Mouse (Mus musculus): ENCODE measurements at regions not wholly inside any gene's neighbourhood (a gene's known extent, or its start where the extent isn't known, plus 50 kb on each side); places are given as distances from the start of the nearest gene placed in this dataset.
A peak's percentile ranks its signal among the peaks of the same experiment; 100 is the strongest.
"Not testable (repeated sequence)": the region's sequence is repeated elsewhere in the genome, so short reads cannot be mapped to it uniquely, and the experiment has no call there.

GRCm38 (mm10) chr8:26635701-26636100 lies 341.4 kb upstream of the Zfp703 start:
- no peak for ATAC-seq (replicated peaks; ENCODE audit: low FRiP score, low TSS enrichment, poor library complexity, severe bottlenecking)

- not testable (repeated sequence) for ATAC-seq (replicated peaks; ENCODE audit: low FRiP score, low TSS enrichment, poor library complexity, severe bottlenecking)
Observed at GRCm38 (mm10) chr8:26645375-26645774, 331.8 kb upstream of the Zfp703 start.

GRCm38 (mm10) chr8:26650287-26650686 lies 326.8 kb upstream of the Zfp703 start:
- ATAC-seq (replicated peaks; ENCODE audit: low FRiP score, low TSS enrichment, poor library complexity, severe bottlenecking) = no peak

GRCm38 (mm10) chr8:26655897-26656296 lies 321.2 kb upstream of the Zfp703 start:
- ATAC-seq (replicated peaks; ENCODE audit: low FRiP score, low TSS enrichment, poor library complexity, severe bottlenecking) = no peak

GRCm38 (mm10) chr8:26656310-26657075 lies 320.6 kb upstream of the Zfp703 start:
- ATAC-seq (replicated peaks; ENCODE audit: low FRiP score, low TSS enrichment, poor library complexity, severe bottlenecking) = no peak

GRCm38 (mm10) chr8:26659381-26659780 lies 317.7 kb upstream of the Zfp703 start:
- peak; percentile 75; the same call in 1 of the 2 replicates for ATAC-seq (replicated peaks; ENCODE audit: low FRiP score, low TSS enrichment, poor library complexity, severe bottlenecking)

GRCm38 (mm10) chr8:26669541-26669940 lies 307.6 kb upstream of the Zfp703 start:
- ATAC-seq (replicated peaks; ENCODE audit: low FRiP score, low TSS enrichment, poor library complexity, severe bottlenecking) = no peak

GRCm38 (mm10) chr8:26672486-26673395 lies 304.4 kb upstream of the Zfp703 start:
- no peak for ATAC-seq (replicated peaks; ENCODE audit: low FRiP score, low TSS enrichment, poor library complexity, severe bottlenecking)

GRCm38 (mm10) chr8:26677584-26678138 lies 299.5 kb upstream of the Zfp703 start:
- no peak for ATAC-seq (replicated peaks; ENCODE audit: low FRiP score, low TSS enrichment, poor library complexity, severe bottlenecking)

- no peak for ATAC-seq (replicated peaks; ENCODE audit: low FRiP score, low TSS enrichment, poor library complexity, severe bottlenecking)
Observed at GRCm38 (mm10) chr8:26680891-26681381, 296.2 kb upstream of the Zfp703 start.

GRCm38 (mm10) chr8:26687146-26687545 lies 290.0 kb upstream of the Zfp703 start:
- no peak for ATAC-seq (replicated peaks; ENCODE audit: low FRiP score, low TSS enrichment, poor library complexity, severe bottlenecking)

GRCm38 (mm10) chr8:26688035-26688434 lies 289.1 kb upstream of the Zfp703 start:
- no peak for ATAC-seq (replicated peaks; ENCODE audit: low FRiP score, low TSS enrichment, poor library complexity, severe bottlenecking)

- ATAC-seq (replicated peaks; ENCODE audit: low FRiP score, low TSS enrichment, poor library complexity, severe bottlenecking) = no peak
Observed at GRCm38 (mm10) chr8:26688745-26689478, 288.2 kb upstream of the Zfp703 start.

GRCm38 (mm10) chr8:26689479-26690177 lies 287.5 kb upstream of the Zfp703 start:
- ATAC-seq (replicated peaks; ENCODE audit: low FRiP score, low TSS enrichment, poor library complexity, severe bottlenecking) = no peak

GRCm38 (mm10) chr8:26690178-26690735 lies 286.9 kb upstream of the Zfp703 start:
- ATAC-seq (replicated peaks; ENCODE audit: low FRiP score, low TSS enrichment, poor library complexity, severe bottlenecking) = no peak

- no peak for ATAC-seq (replicated peaks; ENCODE audit: low FRiP score, low TSS enrichment, poor library complexity, severe bottlenecking)
Observed at GRCm38 (mm10) chr8:26697579-26698084, 279.5 kb upstream of the Zfp703 start.

- 0 out of 2 replicates have a peak, but pooled peaks have one; percentile 50 for ATAC-seq (replicated peaks; ENCODE audit: low FRiP score, low TSS enrichment, poor library complexity, severe bottlenecking)
Observed at GRCm38 (mm10) chr8:26698580-26698979, 278.5 kb upstream of the Zfp703 start.

- no peak for ATAC-seq (replicated peaks; ENCODE audit: low FRiP score, low TSS enrichment, poor library complexity, severe bottlenecking)
Observed at GRCm38 (mm10) chr8:26706048-26706767, 270.9 kb upstream of the Zfp703 start.
